Mouse (Mus musculus): ENCODE measurements around the gene Tldc2. TPM values are rescaled to one million over a fixed set of nuclear protein-coding genes. Genes with fewer than 3 reads are reported as not detected.
A peak's percentile ranks its signal among the peaks of the same experiment; 100 is the strongest.

The Tldc2 gene
- total RNA-seq, 2 experiments from 2014 or later: not detected

GRCm38 (mm10) chr2:157137959-157138731 is 51.3 kb downstream of the Tldc2 start:
- ATAC-seq (replicated peaks; ENCODE audit: low FRiP score, low TSS enrichment, poor library complexity, severe bottlenecking): no peak

GRCm38 (mm10) chr2:157138808-157139207 is 52.0 kb downstream of the Tldc2 start:
- ATAC-seq (replicated peaks; ENCODE audit: low FRiP score, low TSS enrichment, poor library complexity, severe bottlenecking): no peak

- peak; percentile 56 for ATAC-seq (replicated peaks; ENCODE audit: low FRiP score, low TSS enrichment, poor library complexity, severe bottlenecking)
Observed at GRCm38 (mm10) chr2:157139251-157139802, 52.5 kb downstream of the Tldc2 start.

- no peak for ATAC-seq (replicated peaks; ENCODE audit: low FRiP score, low TSS enrichment, poor library complexity, severe bottlenecking)
Observed at GRCm38 (mm10) chr2:157141962-157142361, 55.1 kb downstream of the Tldc2 start.

- no peak for ATAC-seq (replicated peaks; ENCODE audit: low FRiP score, low TSS enrichment, poor library complexity, severe bottlenecking)
Observed at GRCm38 (mm10) chr2:157144132-157144531, 57.3 kb downstream of the Tldc2 start.

- ATAC-seq (replicated peaks; ENCODE audit: low FRiP score, low TSS enrichment, poor library complexity, severe bottlenecking): no peak
Observed at GRCm38 (mm10) chr2:157145173-157145572, 58.3 kb downstream of the Tldc2 start.

Other genes starting within 250 kb of the Tldc2 start
- 17.1 and 27.3 TPM in 2 replicates for gene Tgif2, start 247.0 kb upstream of the Tldc2 start, total RNA-seq (2014; fragmentation: Nextera tagmentation)
- 16.3 and 17.5 TPM in 2 replicates for gene Tgif2, start 247.0 kb upstream of the Tldc2 start, total RNA-seq (2017)
- 3.6 and 5.9 TPM in 2 replicates for gene 4930518I15Rik, start 229.1 kb upstream of the Tldc2 start, total RNA-seq (2014; fragmentation: Nextera tagmentation)
- 0.84 TPM in 1 of 2 replicates, not detected in the other for gene 4930518I15Rik, start 229.1 kb upstream of the Tldc2 start, total RNA-seq (2017)
- gene Rab5if, start 223.9 kb upstream of the Tldc2 start, total RNA-seq (2014; fragmentation: Nextera tagmentation): 197 and 208 TPM in 2 replicates
- 130 and 141 TPM in 2 replicates for gene Rab5if, start 223.9 kb upstream of the Tldc2 start, total RNA-seq (2017)
- gene Sla2, start 199.9 kb upstream of the Tldc2 start, total RNA-seq (2014; fragmentation: Nextera tagmentation): 0.35 and 0.74 TPM in 2 replicates
- gene Sla2, start 199.9 kb upstream of the Tldc2 start, total RNA-seq (2017): 1.7 and 1.8 TPM in 2 replicates
- 29.3 and 32.0 TPM in 2 replicates for gene Ndrg3, start 95.0 kb upstream of the Tldc2 start, total RNA-seq (2014; fragmentation: Nextera tagmentation)
- 26.6 and 35.7 TPM in 2 replicates for gene Ndrg3, start 95.0 kb upstream of the Tldc2 start, total RNA-seq (2017)
- gene Dsn1, start 79.9 kb upstream of the Tldc2 start, total RNA-seq (2014; fragmentation: Nextera tagmentation): 31.8 and 35.1 TPM in 2 replicates
- gene Dsn1, start 79.9 kb upstream of the Tldc2 start, total RNA-seq (2017): 34.1 and 93.4 TPM in 2 replicates
- gene Soga1, start 7.8 kb upstream of the Tldc2 start, total RNA-seq (2014; fragmentation: Nextera tagmentation): 11.0 and 11.7 TPM in 2 replicates
- 5.6 and 8.6 TPM in 2 replicates for gene Soga1, start 7.8 kb upstream of the Tldc2 start, total RNA-seq (2017)
- gene Samhd1, start 48.2 kb downstream of the Tldc2 start, total RNA-seq (2014; fragmentation: Nextera tagmentation): 63.5 and 64.5 TPM in 2 replicates
- gene Samhd1, start 48.2 kb downstream of the Tldc2 start, total RNA-seq (2017): 48.9 and 60.9 TPM in 2 replicates
- 61.3 and 76.0 TPM in 2 replicates for gene Rbl1, start 117.5 kb downstream of the Tldc2 start, total RNA-seq (2014; fragmentation: Nextera tagmentation)
- 78.7 and 83.2 TPM in 2 replicates for gene Rbl1, start 117.5 kb downstream of the Tldc2 start, total RNA-seq (2017)
- gene Rpn2, start 192.0 kb downstream of the Tldc2 start, total RNA-seq (2014; fragmentation: Nextera tagmentation): 179 and 198 TPM in 2 replicates
- 158 and 221 TPM in 2 replicates for gene Rpn2, start 192.0 kb downstream of the Tldc2 start, total RNA-seq (2017)
- not detected in 2 replicates for gene Mroh8, start 192.5 kb downstream of the Tldc2 start, total RNA-seq (2014; fragmentation: Nextera tagmentation)
- 0.34 TPM in 1 of 2 replicates, not detected in the other for gene Mroh8, start 192.5 kb downstream of the Tldc2 start, total RNA-seq (2017)